Mouse (Mus musculus) limb, embryonic 14.5 days (tissue): Measurements from ENCODE around the gene Ifnab. TPM values are rescaled to one million over a fixed set of nuclear protein-coding genes. Genes with fewer than 3 reads are reported as not detected.

Experiments used
- ATAC-seq: fragments of 200-750 bp; cut with Nextera tagmentation; 2 replicates; pipeline ENCODE4 v1.8.0; 2017; ENCODE audit warnings: low read depth, moderate number of reproducible peaks, moderate TSS enrichment; ENCODE audit not compliant: low FRiP score
- DNase-seq: peaks from one replicate; pipeline ENCODE4 v3.0.0-alpha.2; 2015; ENCODE audit warnings: low spot score
- H3K27ac ChIP-seq: fragments of 300-500 bp; sonication (generic); replicated peaks from 2 replicates; pipeline ENCODE4 v1.5.1; 2014; ENCODE audit warnings: low read depth, mild to moderate bottlenecking, low read length, moderate library complexity, mixed read lengths
- H3K27me3 ChIP-seq: fragments of 300-500 bp; sonication (generic); 2 replicates; pipeline ENCODE4 v1.6.1; 2014; ENCODE audit warnings: low read length, mixed read lengths; ENCODE audit not compliant: control insufficient read depth, insufficient read depth
- H3K36me3 ChIP-seq: fragments of 300-500 bp; sonication (generic); 2 replicates; pipeline ENCODE4 v1.6.1; 2014; ENCODE audit warnings: mild to moderate bottlenecking, low read length, moderate library complexity, mixed read lengths; ENCODE audit not compliant: control insufficient read depth, insufficient read depth
- H3K4me1 ChIP-seq: fragments of 300-500 bp; sonication (generic); 2 replicates; pipeline ENCODE4 v1.6.1; 2014; ENCODE audit warnings: antibody characterized with exemption, low read length, mixed read lengths; ENCODE audit not compliant: control insufficient read depth, insufficient read depth
- H3K4me2 ChIP-seq: fragments of 300-500 bp; sonication (generic); replicated peaks from 2 replicates; pipeline ENCODE4 v1.6.1; 2014; ENCODE audit warnings: low read depth, mild to moderate bottlenecking, low read length, moderate library complexity; ENCODE audit not compliant: severe bottlenecking
- H3K4me3 ChIP-seq: fragments of 300-500 bp; sonication (generic); replicated peaks from 2 replicates; pipeline ENCODE4 v1.5.1; 2014; ENCODE audit warnings: low read length
- H3K9ac ChIP-seq: fragments of 300-500 bp; sonication (generic); 2 replicates; pipeline ENCODE4 v1.6.1; 2014; ENCODE audit warnings: mild to moderate bottlenecking, low read depth, low read length, moderate library complexity; ENCODE audit not compliant: severe bottlenecking
- H3K9me3 ChIP-seq: fragments of 300-500 bp; sonication (generic); 2 replicates; pipeline ENCODE4 v1.6.1; 2016; ENCODE audit warnings: low read length; ENCODE audit not compliant: control insufficient read depth
- POLR2A ChIP-seq: fragments of 200-500 bp; IDR thresholded peaks from 2 replicates; pipeline ENCODE4 v1.8.0; 2012; ENCODE audit warnings: inconsistent platforms, mild to moderate bottlenecking, moderate library complexity, borderline replicate concordance; ENCODE audit not compliant: insufficient read depth, insufficient read length; ENCODE audit errors: extremely low read depth
- WGBS: fragments of 180-500 bp; shearing (Covaris S2); extraction: QIAGEN DNeasy Blood & Tissue Kit; methylation state at CpG from one replicate; pipeline ENCODE4 v1.1.7; 2014; 5-methylcytosine and 5-hydroxymethylcytosine counted together
- polyA plus RNA-seq, 2 experiments: library from polyadenylated mRNA; depleted of rRNA in 1 of 2; stranded (reverse) in 1 of 2; unstranded in 1 of 2; fragments of >200 nt; fragmentation: Nextera tagmentation in 1 of 2; extraction: Ambion mirVana in 1 of 2; gene quantifications; 2 replicates each; pipeline versions ENCODE4 v1.2.1 to v1.2.3; 2012 to 2014

The Ifnab gene
- polyA plus RNA-seq, 2 experiments, result not detected

DNA sequence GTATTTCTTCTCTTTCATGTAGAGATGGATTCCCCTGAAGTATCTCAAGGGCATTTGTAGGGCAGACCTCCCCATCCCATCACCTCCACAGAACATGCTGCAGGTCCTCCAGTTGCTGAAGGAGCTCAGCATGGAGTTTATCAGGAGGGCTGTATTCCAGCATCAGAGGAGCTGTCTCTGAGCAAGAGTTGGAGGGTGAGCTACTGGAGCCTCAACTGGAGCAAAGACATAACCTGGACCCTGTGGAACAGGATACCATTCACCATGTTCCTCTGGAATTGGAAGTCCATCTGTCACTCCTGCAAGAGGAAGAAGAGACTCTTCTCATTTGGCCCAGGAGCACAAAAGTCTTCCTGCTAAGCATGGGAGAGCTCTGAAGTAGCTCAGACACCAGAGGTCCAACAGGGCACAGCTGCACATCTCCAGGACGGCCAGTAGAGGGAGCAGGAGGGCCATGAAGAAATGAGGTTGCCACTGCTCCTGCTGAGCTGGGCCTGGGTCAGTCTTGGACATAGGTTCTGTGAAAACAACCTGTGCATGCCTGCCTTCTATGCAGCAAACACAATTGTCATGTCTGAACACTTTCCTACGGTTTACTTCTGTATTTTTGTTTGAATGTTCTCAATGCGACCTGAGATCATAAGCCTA is 5.2 kb upstream of the Ifnab start:
- ATAC-seq (no peak), DNase-seq (peak; percentile 68)
- Histone ChIP-seq H3K9ac (no peak overlapping the region), H3K4me3 (no peak overlapping the region), H3K4me1 (no peaks in the 10 kb centered on the region), H3K9me3 (no peaks in the 10 kb centered on the region), H3K36me3 (no peaks in the 10 kb centered on the region), H3K27me3 (no peaks in the 10 kb centered on the region), H3K4me2 (no peak overlapping the region), H3K27ac (no peak overlapping the region)
- WGBS, result 29% methylated on average over 3 of the region's 3 CpGs
- TF ChIP-seq POLR2A, result no peak

DNA sequence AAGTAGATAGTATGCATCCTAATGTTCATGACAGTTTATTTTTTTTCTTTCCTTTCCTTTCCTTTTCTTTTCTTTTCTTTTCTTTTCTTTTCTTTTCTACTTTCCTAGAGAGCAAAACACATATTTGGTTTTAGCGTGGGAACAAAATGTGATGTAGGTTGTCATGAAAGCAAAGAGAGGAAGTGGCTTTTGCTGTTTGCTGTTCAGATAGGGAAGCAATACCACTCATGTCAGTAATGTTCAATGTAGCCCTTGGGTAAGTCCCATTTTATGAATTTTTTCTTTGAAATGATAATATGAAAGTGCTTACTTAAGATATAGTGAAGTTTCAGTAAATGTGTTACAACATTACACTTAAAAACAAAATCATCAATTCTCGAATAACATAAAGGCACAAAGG is 2.2 kb upstream of the Ifnab start:
- Histone ChIP-seq H3K9me3 (no peaks in the 10 kb centered on the region), H3K9ac (no peak overlapping the region), H3K4me3 (no peak overlapping the region), H3K27me3 (no peaks in the 10 kb centered on the region), H3K4me1 (no peaks in the 10 kb centered on the region), H3K27ac (no peak overlapping the region), H3K36me3 (no peaks in the 10 kb centered on the region), H3K4me2 (no peak overlapping the region)
- WGBS, result 92% methylated on average over 2 of the region's 2 CpGs
- no peak for DNase-seq
- TF ChIP-seq POLR2A, result no peak
- no peak for ATAC-seq

DNA sequence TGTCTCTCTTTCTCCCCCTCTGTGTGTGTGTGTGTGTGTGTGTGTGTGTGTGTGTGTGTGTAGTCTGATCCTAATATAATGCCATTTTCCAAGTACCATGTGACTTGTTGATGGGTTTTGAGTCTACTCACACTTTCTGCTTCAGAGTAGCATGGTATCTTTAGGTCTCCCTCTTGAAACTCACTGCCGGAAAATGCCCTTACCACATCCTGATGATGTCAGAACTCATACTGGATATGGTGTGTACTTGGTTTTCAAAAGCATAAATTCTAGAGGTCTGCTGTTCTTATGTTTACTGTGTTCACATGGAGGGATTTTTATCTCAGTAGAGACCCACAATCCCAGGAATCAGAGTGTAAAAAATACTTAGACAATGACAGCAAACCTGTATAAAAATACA is 1.4 kb upstream of the Ifnab start:
- H3K27me3 ChIP-seq, result no peaks in the 10 kb centered on the region
- no peaks in the 10 kb centered on the region for H3K36me3 ChIP-seq
- H3K27ac ChIP-seq, result no peak overlapping the region
- no peaks in the 10 kb centered on the region for H3K4me1 ChIP-seq
- H3K9ac ChIP-seq, result no peak overlapping the region
- TF ChIP-seq POLR2A, result no peak
- H3K9me3 ChIP-seq, result no peaks in the 10 kb centered on the region
- 89% methylated on average over 1 of the region's 1 CpGs for WGBS
- ATAC-seq (no peak), DNase-seq (no peak)
- no peak overlapping the region for H3K4me3 ChIP-seq
- H3K4me2 ChIP-seq, result no peak overlapping the region

DNA sequence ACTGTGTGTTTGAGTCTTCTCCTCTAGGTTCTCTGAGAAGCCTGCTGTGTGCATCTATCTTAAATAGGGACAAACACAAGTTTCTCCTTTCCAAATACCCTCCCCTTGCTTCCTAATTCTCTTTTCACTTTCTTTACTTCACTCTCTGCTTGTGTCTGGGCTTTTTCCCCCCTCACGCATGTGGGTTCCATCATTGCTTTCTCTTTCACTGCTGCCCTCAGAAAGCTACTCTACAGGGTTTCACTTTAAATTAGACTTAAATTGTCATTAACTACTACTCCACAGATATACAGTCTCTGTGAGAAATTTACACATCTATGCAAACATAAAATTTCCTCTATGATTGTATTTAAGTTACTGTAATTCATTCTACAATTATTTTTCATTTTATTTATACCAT is 7.3 kb downstream of the Ifnab start, which contains the start of gene Ifna2:
TSS of gene Ifna2 (minus strand) at position 101 of the 400 bp plus-strand sequence.
- H3K27me3 ChIP-seq, result no peaks in the 10 kb centered on the region
- H3K4me1 ChIP-seq, result no peaks in the 10 kb centered on the region
- no peak for ATAC-seq
- no peak for DNase-seq
- no peak for TF ChIP-seq POLR2A
- no peak within 1 kb of the TSS for H3K27ac ChIP-seq
- no peaks in the 10 kb centered on the region for H3K36me3 ChIP-seq
- 74% methylated on average over 1 of the region's 1 CpGs for WGBS
- H3K9me3 ChIP-seq, result no peaks in the 10 kb centered on the region
- no peak within 1 kb of the TSS for H3K9ac ChIP-seq
- H3K4me2 ChIP-seq, result no peak within 1 kb of the TSS
- no peak within 1 kb of the TSS for H3K4me3 ChIP-seq

DNA sequence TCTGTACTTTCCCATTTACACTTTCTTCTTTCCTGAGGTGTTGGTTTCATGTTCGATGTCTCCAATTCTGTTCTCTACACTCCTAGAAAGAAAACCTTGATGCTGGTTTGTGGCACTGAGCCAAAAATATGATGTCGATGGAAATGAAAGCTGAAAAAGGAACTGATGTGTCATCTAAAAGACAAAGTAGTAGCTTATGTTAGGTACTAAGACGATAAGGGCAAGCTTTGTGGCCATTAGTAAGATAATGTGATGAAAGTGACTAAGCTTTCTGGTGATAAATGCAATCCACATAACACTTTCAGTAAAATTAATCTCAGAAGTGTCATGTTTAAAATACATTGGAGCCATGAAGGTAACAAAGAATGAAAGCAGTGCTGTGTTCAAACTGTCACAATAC is 9.8 kb downstream of the Ifnab start:
- Histone ChIP-seq H3K9ac (no peak overlapping the region), H3K27me3 (no peaks in the 10 kb centered on the region), H3K4me1 (no peaks in the 10 kb centered on the region), H3K27ac (no peak overlapping the region), H3K9me3 (no peaks in the 10 kb centered on the region), H3K36me3 (no peaks in the 10 kb centered on the region), H3K4me3 (no peak overlapping the region), H3K4me2 (no peak overlapping the region)
- no peak for TF ChIP-seq POLR2A
- ATAC-seq (no peak), DNase-seq (no peak)
- WGBS, result 70% methylated on average over 3 of the region's 3 CpGs
